Mouse (Mus musculus) heart, postnatal 25 days (tissue): ENCODE measurements around the gene Olfr594. TPM values are rescaled to one million over a fixed set of nuclear protein-coding genes. Genes with fewer than 3 reads are reported as not detected.
"Not testable (repeated sequence)": the region's sequence is repeated elsewhere in the genome, so short reads cannot be mapped to it uniquely, and the experiment has no call there.

Source experiments
- DNase-seq: peaks from one replicate; pipeline ENCODE4 v3.0.0; 2022; ENCODE audit warnings: low spot score
- intact Hi-C: fragments of 180-260 bp; cut with DNase I; formaldehyde crosslinking; loops from one replicate; pipeline ENCODE4 v1.15.1; 2025
- microRNA-seq: library from miRNA; unstranded; fragments of <30 nt; microRNA quantifications from one replicate; pipeline ENCODE4 v1.2.0, GENCODE M21; 2022
- total RNA-seq, 2 experiments: library from RNA; stranded (reverse); gene quantifications; 2 replicates each; pipeline ENCODE4 v1.2.3; 2021

The Olfr594 gene
- not detected for total RNA-seq

DNA sequence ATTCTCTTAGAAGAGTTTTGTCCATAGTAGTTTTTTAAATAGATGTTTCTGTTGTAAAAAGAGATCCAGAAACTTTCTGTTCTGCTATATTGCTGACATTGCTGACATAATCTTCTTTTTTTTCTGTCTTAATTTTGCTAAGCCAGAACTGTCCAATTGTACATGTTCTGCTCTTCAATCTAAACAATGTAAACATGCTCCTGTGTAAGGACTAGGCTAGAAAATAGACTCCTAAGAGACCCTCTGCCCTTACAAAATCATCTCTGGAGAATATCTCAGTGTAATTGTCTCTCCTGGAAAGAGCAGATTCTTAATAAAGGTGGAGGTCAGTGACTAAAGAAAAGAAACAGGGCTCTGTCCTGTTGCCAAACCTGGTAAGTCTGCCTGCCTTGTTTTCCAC is at the start of gene Olfr594:
TSS of gene Olfr594 (plus strand) at position 301 of the 400 bp plus-strand sequence.
- intact Hi-C loops: no loop called here
- DNase-seq: no peak

DNA sequence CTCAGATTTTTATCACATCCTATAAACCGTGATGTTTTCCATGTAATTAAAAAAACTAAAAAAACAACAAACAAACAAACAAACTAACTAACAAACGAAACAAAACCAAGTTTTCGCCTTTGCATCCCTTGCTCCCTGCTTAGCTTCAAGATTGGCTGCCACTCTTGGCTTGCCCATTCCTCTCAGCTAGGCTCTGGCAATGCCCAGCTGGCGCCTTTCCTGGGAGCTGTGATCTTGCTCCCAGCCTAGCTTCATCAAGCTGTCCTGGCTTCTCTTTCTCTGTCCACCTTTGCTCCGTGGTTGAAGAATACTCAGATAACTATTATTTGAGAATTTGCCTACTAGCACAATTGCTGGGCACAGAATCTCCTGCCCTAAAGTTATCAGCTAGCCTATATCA is 47.1 kb upstream of the Olfr594 start:
- no peak for DNase-seq
- intact Hi-C loops: no loop called here

DNA sequence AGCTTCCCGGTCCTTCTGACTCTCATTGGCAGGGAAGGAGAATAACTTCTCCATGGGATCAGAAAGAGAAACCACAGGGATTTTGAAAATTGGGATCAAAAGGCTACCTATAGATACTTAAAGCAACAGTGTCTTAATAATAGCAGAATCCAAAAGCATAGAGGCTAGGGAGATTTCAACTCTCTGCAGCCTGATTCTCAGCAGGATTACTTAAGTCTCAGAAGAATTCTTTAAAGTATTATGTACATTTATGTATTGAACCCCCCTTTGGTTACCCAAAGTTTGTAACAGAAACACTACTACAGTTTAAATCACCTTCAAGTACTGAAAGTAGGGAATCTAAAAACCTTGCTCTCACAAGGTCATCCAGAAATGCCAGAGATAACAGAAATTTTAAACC is 38.6 kb upstream of the Olfr594 start, which contains the start of gene Olfr591:
TSS of gene Olfr591 (minus strand) at position 101 of the 400 bp plus-strand sequence.
- intact Hi-C loops: no loop called here
- no peak for DNase-seq

DNA sequence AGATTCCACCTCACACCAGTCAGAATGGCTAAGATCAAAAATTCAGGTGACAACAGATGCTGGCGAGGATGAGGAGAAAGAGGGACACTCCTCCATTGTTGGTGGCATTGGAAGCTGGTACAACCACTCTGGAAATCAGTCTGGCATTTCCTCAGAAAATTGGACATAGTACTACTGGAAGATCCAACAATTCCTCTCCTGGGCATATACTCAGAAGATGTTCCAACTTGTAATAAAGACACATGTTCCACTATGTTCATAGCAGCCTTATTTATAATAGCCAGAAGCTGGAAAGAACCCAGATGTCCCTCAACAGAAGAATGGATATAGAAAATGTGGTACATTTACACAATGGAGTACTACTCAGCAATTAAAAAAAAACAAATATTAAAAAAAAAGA is 32.3 kb upstream of the Olfr594 start, which contains the start of gene Olfr592:
TSS of gene Olfr592 (plus strand) at position 301 of the 400 bp plus-strand sequence.
- intact Hi-C loops, DNase-seq: not testable (repeated sequence)

- DNase-seq: no peak
- intact Hi-C loops: no loop called here
These were observed 5.2 kb upstream of the Olfr594 start, which contains the start of gene Olfr593 for GRCm38 (mm10) chr7:103211562-103211961. Gene Olfr593, plus strand, starts transcription at chr7:103211862.

- intact Hi-C loops, DNase-seq: not testable (repeated sequence)
These were observed 4.7 kb upstream of the Olfr594 start for GRCm38 (mm10) chr7:103212050-103212449.

GRCm38 (mm10) chr7:103252405-103252804 is 35.6 kb downstream of the Olfr594 start, which contains the start of gene Usp17ld:
Gene Usp17ld, minus strand, starts transcription at chr7:103252505.
- DNase-seq, intact Hi-C loops: not testable (repeated sequence)

Small RNA genes within 50 kb of the gene (microRNA-seq; reads per million reads assigned to microRNA genes)
- gene Gm23550 (not detected), gene Gm25171 (not detected)

Other genes starting within 250 kb of the Olfr594 start
- gene Olfr577, start 241.1 kb upstream of the Olfr594 start, total RNA-seq: not detected
- not detected for gene Olfr578, start 227.7 kb upstream of the Olfr594 start, total RNA-seq
- not detected for gene Olfr582, start 179.0 kb upstream of the Olfr594 start, total RNA-seq
- not detected for gene Olfr583, start 165.7 kb upstream of the Olfr594 start, total RNA-seq
- not detected for gene Olfr584, start 135.1 kb upstream of the Olfr594 start, total RNA-seq
- gene Olfr585, start 119.3 kb upstream of the Olfr594 start, total RNA-seq: not detected
- gene Olfr586, start 91.4 kb upstream of the Olfr594 start, total RNA-seq: not detected
- gene Olfr588-ps1, start 76.1 kb upstream of the Olfr594 start, total RNA-seq: not detected
- gene Olfr589, start 60.6 kb upstream of the Olfr594 start, total RNA-seq: not detected
- not detected for gene Olfr591, start 38.7 kb upstream of the Olfr594 start, total RNA-seq
- gene Olfr592, start 32.2 kb upstream of the Olfr594 start, total RNA-seq: not detected
- not detected for gene Olfr593, start 5.1 kb upstream of the Olfr594 start, total RNA-seq
- gene Usp17ld, start 35.5 kb downstream of the Olfr594 start, total RNA-seq: not detected
- not detected for gene Olfr596, start 88.7 kb downstream of the Olfr594 start, total RNA-seq
- not detected for gene Olfr597, start 99.3 kb downstream of the Olfr594 start, total RNA-seq
- gene Olfr598, start 106.6 kb downstream of the Olfr594 start, total RNA-seq: not detected
- gene Olfr599, start 118.9 kb downstream of the Olfr594 start, total RNA-seq: not detected
- gene Olfr600, start 132.7 kb downstream of the Olfr594 start, total RNA-seq: not detected
- not detected for gene Olfr601, start 145.7 kb downstream of the Olfr594 start, total RNA-seq
- not detected for gene Olfr603, start 169.2 kb downstream of the Olfr594 start, total RNA-seq
- not detected for gene Usp17lc, start 198.1 kb downstream of the Olfr594 start, total RNA-seq
- gene Olfr605, start 228.4 kb downstream of the Olfr594 start, total RNA-seq: not detected
- gene Olfr606, start 232.1 kb downstream of the Olfr594 start, total RNA-seq: not detected
- not detected for gene Olfr607, start 247.2 kb downstream of the Olfr594 start, total RNA-seq